Mouse (Mus musculus): Measurements from ENCODE around the gene Gm20379. TPM values are rescaled to one million over a fixed set of nuclear protein-coding genes. Genes with fewer than 3 reads are reported as not detected.

The Gm20379 gene
- total RNA-seq, 2 experiments from 2014 or later = not detected

- DNase-seq (ENCODE audit: low spot score in 2 of 2) = no peak
Measured at GRCm38 (mm10) chr13:92332103-92332879, 26.5 kb downstream of the Gm20379 start.

- DNase-seq (ENCODE audit: low spot score in 2 of 2) = no peak
Measured at GRCm38 (mm10) chr13:92336857-92337256, 31.1 kb downstream of the Gm20379 start.

- no peak for DNase-seq (ENCODE audit: low spot score in 2 of 2)
Measured at GRCm38 (mm10) chr13:92337773-92338462, 32.1 kb downstream of the Gm20379 start.

- no peak for DNase-seq (ENCODE audit: low spot score in 2 of 2)
Measured at GRCm38 (mm10) chr13:92339787-92340186, 34.0 kb downstream of the Gm20379 start.

GRCm38 (mm10) chr13:92344033-92344432 is 38.3 kb downstream of the Gm20379 start:
- DNase-seq (ENCODE audit: low spot score in 2 of 2) = no peak

GRCm38 (mm10) chr13:92346338-92346737 is 40.6 kb downstream of the Gm20379 start:
- DNase-seq (ENCODE audit: low spot score in 2 of 2) = no peak

GRCm38 (mm10) chr13:92351100-92351499 is 45.3 kb downstream of the Gm20379 start:
- DNase-seq (ENCODE audit: low spot score in 2 of 2) = no peak

- no peak for DNase-seq (ENCODE audit: low spot score in 2 of 2)
Measured at GRCm38 (mm10) chr13:92353956-92354355, 48.2 kb downstream of the Gm20379 start.

GRCm38 (mm10) chr13:92354456-92355271 is 48.9 kb downstream of the Gm20379 start, which contains the start of the genes Dhfr and Msh3:
Dhfr (plus strand) TSS chr13:92354726.
Msh3 (minus strand) TSS chr13:92355003.
- peak; percentile 96 to 97 for DNase-seq (ENCODE audit: low spot score in 2 of 2)

- no peak for DNase-seq (ENCODE audit: low spot score in 2 of 2)
Measured at GRCm38 (mm10) chr13:92355272-92355643, 49.5 kb downstream of the Gm20379 start.

- DNase-seq (ENCODE audit: low spot score in 2 of 2) = no peak
Measured at GRCm38 (mm10) chr13:92356376-92356775, 50.6 kb downstream of the Gm20379 start.

Other genes starting within 250 kb of the Gm20379 start
- gene Rasgrf2, start 174.3 kb upstream of the Gm20379 start, total RNA-seq (2021) = 1 to 10 TPM in 1 of 2 experiments, under 1 TPM in 1; 0.91 to 1.4 TPM
- gene Dhfr, start 48.7 kb downstream of the Gm20379 start, total RNA-seq (2021) = 1 to 10 TPM; 3.8 to 4.1 TPM
- gene Msh3, start 49.0 kb downstream of the Gm20379 start, total RNA-seq (2021) = 10 to 100 TPM; 16.2 to 22.0 TPM
- not detected for gene Ankrd34b, start 119.9 kb downstream of the Gm20379 start, total RNA-seq (2021)
- gene Fam151b, start 178.0 kb downstream of the Gm20379 start, total RNA-seq (2021) = 1 to 10 TPM; 4.2 to 4.5 TPM
- gene Zfyve16, start 224.9 kb downstream of the Gm20379 start, total RNA-seq (2021) = 10 to 100 TPM; 21.2 to 23.7 TPM

Measured in gastrocnemius, postnatal 4 days (tissue).